Mouse (Mus musculus) urinary bladder, postnatal 25 days (tissue): ENCODE measurements at regions not wholly inside any gene's neighbourhood (a gene's known extent, or its start where the extent isn't known, plus 50 kb on each side); places are given as distances from the start of the nearest gene placed in this dataset.
A peak's percentile ranks its signal among the peaks of the same experiment; 100 is the strongest.

Experiments
- DNase-seq: peaks from one replicate; pipeline ENCODE4 v3.0.0; 2022; ENCODE audit warnings: low spot score

GRCm38 (mm10) chr12:26068685-26069008, 346.4 kb downstream of the Rnf144a start:
- no peak for DNase-seq

DNA sequence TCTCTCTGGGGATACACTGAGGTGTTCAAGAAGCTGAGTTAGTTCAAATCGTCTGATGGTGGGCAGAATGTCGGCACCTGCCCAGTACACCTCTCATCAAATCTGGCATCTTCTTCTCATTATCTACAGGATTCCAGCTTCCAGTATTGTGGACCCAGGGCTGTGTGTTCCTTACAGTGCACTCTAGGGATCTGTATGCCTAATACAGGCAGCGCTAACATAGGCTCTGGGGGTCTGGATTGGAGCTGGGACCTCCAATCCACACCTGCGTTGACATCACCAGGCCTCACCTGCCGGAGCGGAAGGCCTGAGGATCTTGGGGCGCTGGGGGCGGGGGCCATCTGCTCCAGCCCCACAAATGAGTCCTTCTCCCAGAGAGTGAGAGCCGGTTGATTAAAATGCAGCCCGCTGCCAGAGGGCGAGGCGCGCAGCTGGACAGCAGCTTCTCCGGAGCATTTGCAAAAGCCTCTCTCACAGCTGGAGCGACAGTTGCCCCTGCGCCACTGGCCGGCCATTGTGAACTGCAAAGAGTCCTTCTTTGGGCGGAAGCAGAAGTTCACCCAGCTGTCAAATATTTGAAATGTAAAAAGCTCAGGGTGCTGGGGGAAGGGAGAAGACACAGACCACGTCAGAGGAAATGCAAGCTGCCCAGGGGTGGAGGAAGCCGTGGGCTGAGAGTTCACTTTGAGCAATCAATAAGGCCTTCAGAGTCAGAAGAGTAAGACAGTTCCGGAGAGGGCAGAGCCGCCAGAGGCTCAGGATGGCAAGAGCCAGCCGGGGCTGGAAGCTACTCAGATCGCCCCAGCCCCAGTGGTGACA, 347.0 kb downstream of the Rnf144a start:
- DNase-seq: peak; percentile 4

- DNase-seq: no peak
Observed at GRCm38 (mm10) chr12:26060378-26060777, 354.7 kb downstream of the Rnf144a start.

GRCm38 (mm10) chr12:26059090-26059489, 356.0 kb downstream of the Rnf144a start:
- DNase-seq: no peak

DNA sequence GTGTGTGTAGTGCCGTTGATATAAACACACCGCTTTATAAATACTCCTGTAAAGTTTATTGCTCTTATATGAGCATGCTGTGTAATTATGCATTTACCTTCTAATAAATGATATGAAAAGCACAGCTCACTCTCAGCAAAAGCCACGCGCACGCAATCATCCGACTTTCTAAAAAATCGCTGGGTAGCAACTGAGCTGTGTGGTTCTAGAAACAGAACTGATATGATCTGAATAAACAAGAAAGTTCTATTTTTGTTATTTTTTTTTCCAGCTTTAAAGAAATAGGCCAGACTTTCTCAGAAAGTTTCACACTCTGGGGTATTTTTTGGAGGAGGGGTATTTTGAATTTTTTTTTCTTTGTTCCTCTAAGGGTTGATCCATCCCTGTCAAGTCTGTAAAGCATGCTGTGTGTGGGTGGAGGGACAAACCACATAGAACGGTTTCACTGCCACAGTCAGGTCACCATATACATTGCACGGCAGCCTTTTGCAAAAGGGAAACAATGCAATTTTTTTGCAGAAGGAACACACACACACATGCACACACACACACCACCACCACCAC, 357.5 kb downstream of the Rnf144a start:
- DNase-seq: no peak

DNA sequence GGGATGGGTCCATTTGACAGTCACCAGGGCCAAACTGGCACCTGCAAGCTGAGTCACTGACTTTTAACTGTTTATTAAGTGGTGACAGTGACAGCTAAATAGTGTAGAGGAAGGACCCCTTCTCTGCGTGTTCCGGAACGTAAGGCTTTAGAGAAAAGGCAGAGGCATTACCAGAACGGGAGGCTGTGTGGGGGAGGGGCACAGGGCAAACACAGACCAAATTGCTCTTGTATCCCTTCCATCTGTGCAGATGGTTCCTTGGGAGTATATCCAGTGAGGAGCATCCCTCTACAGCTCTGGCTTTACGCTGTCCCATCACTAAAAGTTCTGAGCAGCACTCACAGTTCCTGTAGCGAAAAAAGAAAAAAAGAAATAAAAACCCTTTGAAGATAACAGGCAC, 368.1 kb downstream of the Rnf144a start:
- no peak for DNase-seq

DNA sequence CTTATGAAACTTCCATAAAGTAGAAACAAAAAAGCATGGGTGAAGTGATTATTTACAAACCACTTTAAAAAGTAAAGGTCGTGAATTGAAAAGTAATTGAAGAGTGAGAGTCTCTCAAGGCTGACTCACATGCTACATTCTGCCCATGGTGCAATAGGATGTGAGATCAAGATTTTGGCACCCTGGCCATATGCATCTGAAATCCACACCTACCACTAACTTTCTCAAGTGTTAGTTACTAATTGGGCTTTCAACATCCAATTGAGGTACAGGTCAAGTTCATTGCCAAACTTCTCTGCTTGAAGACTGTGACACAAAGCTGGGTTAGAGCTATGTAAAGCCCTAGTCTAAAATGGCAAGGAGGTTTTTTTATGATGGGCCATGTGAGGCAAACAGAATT, 369.7 kb downstream of the Rnf144a start:
- no peak for DNase-seq

DNA sequence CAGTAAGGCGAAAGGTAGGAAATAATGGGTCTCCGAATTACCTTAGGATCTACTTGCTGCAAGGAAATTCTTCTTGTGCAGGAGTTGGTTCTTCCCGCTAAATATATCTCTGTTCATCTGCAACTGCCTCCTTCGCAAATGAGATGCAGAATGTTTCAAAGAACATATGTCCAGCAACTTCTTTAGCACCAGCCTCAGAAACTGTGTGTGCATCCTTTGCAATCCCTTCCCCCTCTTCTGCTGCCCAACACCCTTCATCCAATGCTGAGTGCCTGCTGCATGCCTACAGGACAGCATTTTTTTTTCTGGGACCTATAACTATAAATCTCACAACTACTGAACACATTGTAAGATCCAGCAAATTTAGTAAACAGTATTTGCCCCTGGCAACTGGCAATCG, 402.1 kb downstream of the Rnf144a start:
- no peak for DNase-seq

GRCm38 (mm10) chr12:25994063-25994462, 421.0 kb downstream of the Rnf144a start:
- no peak for DNase-seq

DNA sequence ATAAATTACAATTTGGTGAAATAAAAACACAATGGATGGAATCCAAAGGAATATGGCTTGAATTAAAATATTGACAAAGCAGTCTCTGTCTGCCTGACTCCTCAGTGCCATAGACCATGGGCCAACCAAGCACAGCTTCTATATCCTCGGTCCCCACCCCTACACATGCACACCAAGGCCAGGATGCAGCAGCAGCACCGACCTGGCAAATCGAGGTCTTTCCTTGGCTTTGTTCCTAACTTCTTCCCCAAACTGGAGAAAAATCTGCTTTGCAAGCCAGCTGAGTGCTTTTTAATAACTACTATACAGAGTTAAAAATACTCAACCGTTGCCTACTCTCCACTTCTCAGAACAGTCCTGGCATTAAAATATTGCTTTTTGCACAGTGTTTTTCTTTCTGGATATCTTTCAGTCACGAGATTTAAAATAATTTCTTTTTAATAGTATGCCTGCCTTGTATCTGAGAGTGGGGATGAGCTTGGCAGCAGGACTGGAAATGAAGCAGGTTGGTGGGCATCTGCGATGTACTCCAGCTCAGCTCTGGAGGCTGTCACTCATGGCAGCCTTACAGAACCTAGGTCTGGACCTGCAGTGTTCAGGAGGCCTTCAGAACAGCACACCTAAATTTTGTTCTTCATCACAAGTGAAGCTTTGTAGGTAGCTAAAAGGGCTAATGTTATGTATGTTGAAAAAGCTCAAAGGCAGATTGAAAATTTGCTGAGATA, 423.1 kb downstream of the Rnf144a start:
- no peak for DNase-seq

GRCm38 (mm10) chr12:25982545-25982944, 432.5 kb downstream of the Rnf144a start:
- DNase-seq: no peak

DNA sequence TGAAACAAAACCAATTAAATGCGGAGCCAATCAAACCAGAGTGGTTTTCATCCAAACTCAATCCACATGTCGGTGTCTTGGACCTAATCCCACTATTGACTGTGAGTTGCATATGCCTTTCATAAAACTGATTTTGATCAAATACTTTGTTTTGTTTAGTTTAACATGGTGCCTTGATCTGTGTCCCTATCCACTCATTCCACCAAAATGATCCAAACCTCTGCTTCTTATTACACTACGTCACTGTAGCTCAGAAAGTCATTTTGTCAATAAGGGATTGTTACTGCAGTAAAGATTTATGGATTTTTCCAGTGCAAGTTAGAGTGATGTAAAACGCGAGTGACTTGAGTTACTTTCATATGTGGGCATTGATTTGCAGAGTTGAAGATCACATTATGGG, 436.7 kb downstream of the Rnf144a start:
- DNase-seq: no peak

GRCm38 (mm10) chr12:25958584-25958983, 456.5 kb downstream of the Rnf144a start:
- DNase-seq: no peak

- DNase-seq: no peak
Observed at GRCm38 (mm10) chr12:25957547-25957946, 457.5 kb downstream of the Rnf144a start.

DNA sequence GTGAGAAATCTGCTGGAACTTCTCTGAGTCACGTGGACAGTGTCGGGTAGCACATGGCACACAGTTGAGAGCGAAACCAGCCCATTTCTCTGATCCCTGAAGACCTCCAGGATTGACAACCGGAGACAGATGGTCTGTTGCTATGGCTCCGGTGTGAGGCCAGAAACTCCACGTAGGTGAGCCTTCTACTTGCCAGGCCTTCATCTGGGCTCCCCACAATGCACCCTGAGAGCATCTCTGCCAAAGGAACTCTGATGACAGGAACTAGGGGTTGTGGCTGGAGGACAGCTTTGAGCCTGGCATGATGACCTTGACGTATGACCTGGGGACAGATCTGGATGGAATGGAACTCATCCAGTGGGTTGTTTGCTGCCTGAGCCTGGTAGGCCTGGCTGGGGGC, 467.9 kb downstream of the Rnf144a start:
- no peak for DNase-seq

DNA sequence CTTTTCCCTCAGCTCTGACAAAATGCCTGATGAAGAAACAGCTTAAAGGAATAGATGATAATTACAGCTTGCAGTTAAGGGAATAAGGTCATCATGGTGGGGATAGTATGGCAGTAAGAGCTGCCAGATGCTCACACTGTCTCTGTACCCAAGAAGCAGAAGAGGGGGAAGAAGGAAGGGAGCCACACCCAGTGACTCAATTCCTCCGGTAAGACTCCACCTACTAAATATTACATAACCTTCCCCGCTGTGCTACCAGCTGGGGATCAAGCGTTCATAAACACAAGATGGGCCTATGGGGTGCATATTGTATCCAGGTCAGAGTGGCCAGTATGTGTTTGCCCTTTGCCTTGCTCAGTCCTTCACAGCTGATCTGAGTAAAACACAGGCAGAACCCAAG, 468.9 kb downstream of the Rnf144a start:
- no peak for DNase-seq

- DNase-seq: no peak
Observed at GRCm38 (mm10) chr12:25938856-25939255, 476.2 kb downstream of the Rnf144a start.

GRCm38 (mm10) chr12:25934946-25935345, 480.1 kb downstream of the Rnf144a start:
- no peak for DNase-seq

DNA sequence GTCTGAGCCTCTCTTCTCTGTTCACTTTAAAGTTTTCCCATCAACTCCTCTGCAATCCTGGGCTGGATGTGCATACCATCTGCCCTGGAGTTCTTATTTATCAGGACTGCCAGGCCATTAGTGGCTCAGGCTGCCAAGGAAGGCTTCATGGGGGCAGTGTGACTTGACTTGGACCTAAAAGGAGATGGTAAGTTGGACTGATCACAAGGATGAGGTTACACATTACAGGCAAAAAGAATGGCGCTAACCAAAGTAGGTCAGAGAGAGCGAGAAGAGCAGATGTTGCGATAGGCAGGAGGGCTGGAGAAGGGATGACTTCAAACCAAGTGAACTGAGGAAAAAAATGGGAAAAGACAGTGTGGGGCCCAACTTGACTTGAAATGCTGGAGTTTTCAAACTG, 480.5 kb downstream of the Rnf144a start:
- no peak for DNase-seq

DNA sequence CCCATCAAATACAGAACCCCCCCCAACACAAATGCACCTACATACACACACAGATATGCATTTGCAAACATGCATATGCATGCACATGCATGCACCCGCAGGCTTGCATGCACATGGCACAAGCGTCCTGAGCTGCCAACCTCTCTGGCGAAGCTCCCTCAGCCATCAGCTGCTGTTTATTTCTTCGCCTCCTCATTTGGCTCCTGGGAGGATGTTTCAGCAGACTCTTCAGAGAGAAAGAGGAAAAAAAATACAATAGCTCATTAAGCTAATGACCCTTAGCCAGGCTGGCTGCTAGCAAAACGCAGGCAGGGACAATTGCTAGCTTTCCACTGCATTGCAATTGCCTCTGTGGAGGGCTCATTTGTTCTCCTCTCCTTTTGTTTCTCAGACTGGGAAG, 488.7 kb downstream of the Rnf144a start:
- DNase-seq: no peak

DNA sequence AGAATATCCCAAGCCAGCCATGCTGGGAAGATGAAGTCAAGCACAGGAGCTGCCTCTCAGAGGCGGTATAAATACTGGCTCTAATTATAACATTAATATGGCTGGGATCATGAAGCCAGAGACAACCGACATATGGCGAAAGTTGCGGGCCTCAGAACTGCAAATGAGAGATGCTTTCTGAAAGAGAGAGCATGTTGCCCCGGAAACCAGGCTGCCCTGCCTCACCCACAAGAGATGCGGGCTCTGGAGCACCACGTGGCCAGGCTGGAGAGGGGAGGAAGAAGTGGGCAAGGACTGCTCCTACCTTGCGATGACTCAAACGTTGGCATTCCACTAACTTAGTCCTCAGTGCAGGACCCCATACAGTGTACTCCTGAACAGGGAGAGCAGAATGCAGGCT, 490.5 kb downstream of the Rnf144a start:
- no peak for DNase-seq

DNA sequence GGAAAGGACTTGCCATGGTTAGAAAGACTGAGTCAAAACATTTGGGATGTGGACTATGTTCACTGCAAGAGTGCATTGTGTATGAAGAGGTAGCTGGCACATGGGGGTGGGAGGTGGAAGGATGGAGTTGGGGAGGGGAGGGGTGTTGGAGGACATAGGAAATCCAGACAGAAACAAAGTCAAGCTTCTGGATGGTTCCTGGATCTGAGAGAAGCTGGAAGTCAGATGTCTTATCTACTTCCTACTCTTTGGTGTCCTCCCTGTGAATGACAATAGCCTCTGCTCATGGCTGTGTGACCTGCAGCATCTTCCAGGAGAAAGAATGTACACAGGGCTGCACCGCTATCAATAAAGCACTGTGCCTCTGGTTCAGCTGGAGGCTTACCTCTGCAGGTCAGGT, 491.3 kb downstream of the Rnf144a start:
- no peak for DNase-seq

- DNase-seq: no peak
Observed at GRCm38 (mm10) chr12:25905614-25906013, 509.4 kb downstream of the Rnf144a start.
